Mouse (Mus musculus) neural tube, embryonic 14.5 days (tissue): Measurements from ENCODE around the gene Cacul1. TPM values are rescaled to one million over a fixed set of nuclear protein-coding genes. Genes with fewer than 3 reads are reported as not detected.

ENCODE experiments used
- ATAC-seq: fragments of 200-750 bp; cut with Nextera tagmentation; 2 replicates; pipeline ENCODE4 v1.8.0; 2017; ENCODE audit warnings: low read depth, mild to moderate bottlenecking, moderate TSS enrichment, moderate library complexity
- H3K27ac ChIP-seq: fragments of 300-500 bp; sonication (generic); 2 replicates; pipeline ENCODE4 v1.5.1; 2014; ENCODE audit warnings: low read depth, mild to moderate bottlenecking, control low read depth, low read length, moderate library complexity, mixed read lengths
- H3K27me3 ChIP-seq: fragments of 300-500 bp; sonication (generic); 2 replicates; pipeline ENCODE4 v1.6.1; 2014; ENCODE audit warnings: low read length; ENCODE audit not compliant: control insufficient read depth, insufficient read depth
- H3K36me3 ChIP-seq: fragments of 300-500 bp; sonication (generic); 2 replicates; pipeline ENCODE4 v1.6.1; 2014; ENCODE audit warnings: low read length, mixed read lengths; ENCODE audit not compliant: control insufficient read depth, insufficient read depth
- H3K4me1 ChIP-seq: fragments of 300-500 bp; sonication (generic); 2 replicates; pipeline ENCODE4 v1.6.1; 2014; ENCODE audit warnings: low read length; ENCODE audit not compliant: control insufficient read depth, insufficient read depth
- H3K4me2 ChIP-seq: fragments of 300-500 bp; sonication (generic); 2 replicates; pipeline ENCODE4 v1.6.1; 2014; ENCODE audit warnings: mild to moderate bottlenecking, low read depth, low read length, control low read depth
- H3K4me3 ChIP-seq: fragments of 300-500 bp; sonication (generic); 2 replicates; pipeline ENCODE4 v1.5.1; 2014; ENCODE audit warnings: low read depth, low read length, control low read depth, mixed read lengths
- H3K9ac ChIP-seq: fragments of 300-500 bp; sonication (generic); replicated peaks from 2 replicates; pipeline ENCODE4 v1.6.1; 2014; ENCODE audit warnings: low read depth, mild to moderate bottlenecking, control low read depth, low read length, mixed read lengths
- H3K9me3 ChIP-seq: fragments of 300-500 bp; sonication (generic); 2 replicates; pipeline ENCODE4 v1.6.1; 2016; ENCODE audit warnings: low read length; ENCODE audit not compliant: control insufficient read depth
- WGBS: fragments of 180-500 bp; shearing (Covaris S2); extraction: QIAGEN DNeasy Blood & Tissue Kit; methylation state at CpG from one replicate; pipeline ENCODE4 v1.1.7; 2014; 5-methylcytosine and 5-hydroxymethylcytosine counted together
- microRNA-seq: library from miRNA; unstranded; fragments of <30 nt; microRNA quantifications from one replicate; pipeline ENCODE4, GENCODE M21; 2016
- polyA plus RNA-seq: library from polyadenylated mRNA; unstranded; fragments of >200 nt; fragmentation: Nextera tagmentation; extraction: Ambion mirVana; gene quantifications from 2 replicates; pipeline ENCODE4 v1.2.1, GENCODE M21; 2014

The Cacul1 gene
- polyA plus RNA-seq, 1 experiment from 2014 or later, result 25.3 TPM

- WGBS, result 65% methylated on average over 2 of the region's 2 CpGs
- no peak for ATAC-seq
- no peaks in the 10 kb centered on the region for H3K36me3 ChIP-seq
- no peaks in the 10 kb centered on the region for H3K27me3 ChIP-seq
- H3K9ac ChIP-seq, result no peak overlapping the region
- H3K4me1 ChIP-seq, result no peaks in the 10 kb centered on the region
- no peak overlapping the region for H3K4me3 ChIP-seq
- H3K9me3 ChIP-seq, result no peaks in the 10 kb centered on the region
- no peak overlapping the region for H3K4me2 ChIP-seq
- no peak overlapping the region for H3K27ac ChIP-seq
Observed at GRCm38 (mm10) chr19:60477788-60478187, 103.0 kb downstream of the Cacul1 start.

Small RNAs within 50 kb of the gene (microRNA-seq; reads per million reads assigned to microRNA genes)
- not detected for gene Gm25238

Other genes with a start within 250 kb of the Cacul1 start
- 0.22 and 0.29 TPM in 2 replicates for gene Prlhr, start 112.7 kb downstream of the Cacul1 start, polyA plus RNA-seq
- 20.6 and 21.2 TPM in 2 replicates for gene Nanos1, start 175.0 kb upstream of the Cacul1 start, polyA plus RNA-seq
- gene Eif3a, start 209.6 kb upstream of the Cacul1 start, polyA plus RNA-seq, result 123 and 131 TPM in 2 replicates
- gene Fam45a, start 230.6 kb upstream of the Cacul1 start, polyA plus RNA-seq, result 47.9 and 49.8 TPM in 2 replicates